Mouse (Mus musculus): ENCODE measurements around the gene 1600012H06Rik. TPM values are rescaled to one million over a fixed set of nuclear protein-coding genes. Genes with fewer than 3 reads are reported as not detected.
"Not testable (repeated sequence)": the region's sequence is repeated elsewhere in the genome, so short reads cannot be mapped to it uniquely, and the experiment has no call there.

1600012H06Rik gene
- total RNA-seq, 1 experiment from 2014 or later = 55.1 TPM

GRCm38 (mm10) chr17:14943729-14944059 lies 710 bp downstream of the 1600012H06Rik start:
- no peak for DNase-seq

GRCm38 (mm10) chr17:14944551-14944950 lies 1.6 kb downstream of the 1600012H06Rik start:
- no peak for DNase-seq

DNA sequence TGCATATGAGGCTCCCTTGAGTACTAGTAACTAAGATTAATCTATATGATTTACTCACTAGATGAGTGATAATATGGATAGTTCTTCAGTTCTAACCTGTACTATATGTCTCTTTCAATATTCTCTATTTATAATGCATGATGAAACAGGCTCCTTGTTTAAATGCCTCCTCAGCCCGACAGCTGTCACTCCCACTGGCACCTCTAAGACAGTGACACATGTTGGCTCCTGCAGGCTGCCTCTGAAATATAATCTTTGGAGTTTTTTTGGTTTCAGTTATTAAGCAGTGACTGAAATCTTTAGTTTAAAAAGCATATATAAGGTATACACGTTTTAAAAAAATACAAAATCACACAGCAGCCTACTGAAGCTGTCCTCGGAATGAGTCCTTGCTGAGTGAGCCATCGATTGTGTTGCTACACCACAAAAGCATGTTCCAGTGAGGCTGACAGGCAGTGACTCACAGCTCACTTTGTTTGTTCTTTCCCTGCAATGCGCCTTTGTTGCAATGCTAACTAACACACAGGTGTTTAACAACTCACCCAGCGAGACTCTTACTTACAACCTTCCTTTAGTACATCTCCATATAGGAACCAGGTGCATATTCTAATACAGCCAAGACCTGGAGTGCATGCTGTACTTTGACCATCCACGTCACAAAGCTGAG lies 6.3 kb downstream of the 1600012H06Rik start:
- no peak for DNase-seq

GRCm38 (mm10) chr17:14953452-14953851 lies 10.5 kb downstream of the 1600012H06Rik start:
- DNase-seq = no peak

- DNase-seq = no peak
Measured at GRCm38 (mm10) chr17:14958686-14959327, 15.8 kb downstream of the 1600012H06Rik start.

DNA sequence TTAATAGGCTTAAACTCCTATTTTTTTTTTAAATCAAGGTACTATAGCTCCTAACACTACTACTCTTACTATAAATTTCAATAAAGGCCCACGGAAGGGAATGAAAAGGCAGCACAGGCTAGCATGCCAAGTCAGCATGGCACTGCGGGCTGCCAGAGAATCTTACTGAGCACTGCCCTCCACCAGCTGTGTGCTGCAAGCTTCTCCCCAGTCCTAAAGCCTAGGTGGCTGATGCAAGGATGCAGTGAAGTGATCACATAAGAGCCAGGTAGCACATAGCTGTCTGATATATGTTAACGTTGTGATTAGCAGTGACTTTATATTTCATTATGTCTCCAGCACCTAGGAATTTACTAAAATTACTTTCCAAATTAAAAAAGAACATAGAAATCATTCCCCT lies 17.0 kb downstream of the 1600012H06Rik start:
- no peak for DNase-seq

DNA sequence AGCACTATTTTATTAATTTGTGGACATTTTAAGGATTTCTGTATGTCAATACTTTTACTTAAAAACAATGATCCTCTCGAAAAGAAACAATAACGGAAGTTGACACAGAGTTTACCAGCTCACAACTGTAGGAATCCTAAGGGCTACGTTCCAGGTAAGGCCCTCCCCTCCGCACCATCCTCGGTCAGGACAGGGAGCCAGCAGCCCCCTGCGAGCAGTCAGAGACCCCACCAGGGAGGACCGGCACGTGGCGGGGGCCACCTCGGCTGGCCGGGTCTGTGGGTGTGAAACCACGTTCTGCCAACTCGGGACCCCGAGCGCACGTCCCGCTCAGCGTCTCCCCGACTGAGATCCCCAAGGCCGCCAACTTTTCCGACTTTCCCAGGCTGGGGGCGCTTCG lies 17.5 kb downstream of the 1600012H06Rik start:
- DNase-seq = peak; percentile 17

GRCm38 (mm10) chr17:14960951-14961556 lies 18.1 kb downstream of the 1600012H06Rik start, which contains the start of gene Phf10:
TSS of gene Phf10 (minus strand) at chr17:14961273.
- peak; percentile 54 for DNase-seq

DNA sequence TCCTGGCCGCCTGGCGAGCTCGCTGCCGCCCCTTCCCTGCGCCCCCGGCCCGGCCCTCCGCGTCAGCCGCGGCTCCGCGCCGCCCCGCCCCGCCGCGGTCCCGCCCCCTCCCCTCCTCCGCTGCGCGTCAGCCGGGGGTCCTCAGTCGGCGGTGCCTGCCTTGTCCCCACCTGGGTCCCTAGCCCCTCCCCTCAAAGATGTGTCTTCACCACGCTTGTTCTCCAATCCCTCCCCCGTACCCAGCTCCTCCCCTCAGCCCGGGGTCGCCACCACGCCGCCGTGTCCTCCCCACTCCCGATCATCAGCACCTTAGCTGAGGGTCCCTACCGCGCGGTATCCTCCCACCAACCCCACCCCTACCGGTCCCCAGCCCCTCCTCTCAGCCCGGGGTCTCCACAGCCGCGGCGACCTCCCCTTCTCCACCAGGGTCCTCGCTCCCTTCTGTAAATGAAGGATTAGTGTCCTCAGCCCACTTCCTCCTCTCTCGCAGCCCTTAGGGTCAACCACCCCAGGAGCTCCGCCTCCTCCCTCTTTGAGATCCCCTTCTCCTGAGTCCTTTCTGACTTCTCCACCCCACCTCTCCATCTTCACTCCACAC lies 18.7 kb downstream of the 1600012H06Rik start:
- not testable (repeated sequence) for DNase-seq

DNA sequence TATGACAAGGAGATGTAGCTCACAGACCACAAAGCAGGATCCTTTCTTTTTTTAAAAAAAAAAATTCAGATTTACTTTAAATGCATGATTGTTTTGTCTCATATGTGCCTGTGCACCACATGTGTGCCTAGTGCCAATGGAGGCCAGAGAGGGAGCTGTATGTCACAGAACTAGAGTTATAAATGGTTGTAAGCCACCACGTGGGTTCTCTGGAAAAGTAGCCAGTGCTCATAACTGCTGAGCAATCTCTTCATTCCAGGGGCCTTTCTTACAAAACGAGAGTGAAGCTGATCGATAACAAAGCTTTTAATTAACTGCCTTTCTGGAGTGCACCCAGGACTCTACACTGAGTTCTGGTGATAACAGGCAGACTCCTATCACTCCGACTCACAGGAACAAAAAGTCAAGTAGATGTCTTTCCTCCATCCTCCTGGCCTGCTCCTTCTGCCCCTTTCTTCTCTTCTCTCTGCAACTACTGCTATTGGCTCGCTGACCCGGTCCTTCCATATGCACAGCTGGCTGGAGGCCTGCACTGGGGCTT lies 25.5 kb downstream of the 1600012H06Rik start:
- DNase-seq = not testable (repeated sequence)

DNA sequence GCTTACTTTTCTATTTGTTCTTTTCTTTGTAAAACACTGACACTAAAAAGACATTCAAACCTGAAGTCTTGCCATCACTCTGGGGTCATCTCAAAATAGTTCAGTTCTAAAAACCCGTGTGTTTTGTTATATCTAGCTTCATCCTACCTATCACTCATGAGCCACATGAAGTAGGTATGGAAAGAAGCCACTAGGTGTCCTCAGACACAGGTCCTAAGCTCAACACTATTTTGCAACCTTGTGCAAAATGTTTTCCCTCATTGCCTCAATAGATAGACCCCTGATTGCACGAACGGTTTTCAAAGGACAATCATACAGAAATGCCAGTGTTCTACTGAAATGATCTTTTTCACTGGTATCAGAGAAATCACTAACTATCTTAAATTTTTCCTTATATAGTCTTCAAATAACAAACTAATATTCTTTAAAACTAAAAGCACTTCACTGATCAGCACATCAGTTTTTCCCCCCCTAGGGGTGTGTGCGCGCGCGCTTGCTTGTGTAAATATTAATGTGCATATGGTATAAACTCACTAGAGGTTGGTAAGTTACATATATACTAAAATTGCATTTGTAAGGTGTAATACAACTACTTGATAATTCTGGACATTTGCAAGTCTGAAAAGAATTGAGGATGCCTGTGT lies 34.9 kb downstream of the 1600012H06Rik start:
- not testable (repeated sequence) for DNase-seq

DNA sequence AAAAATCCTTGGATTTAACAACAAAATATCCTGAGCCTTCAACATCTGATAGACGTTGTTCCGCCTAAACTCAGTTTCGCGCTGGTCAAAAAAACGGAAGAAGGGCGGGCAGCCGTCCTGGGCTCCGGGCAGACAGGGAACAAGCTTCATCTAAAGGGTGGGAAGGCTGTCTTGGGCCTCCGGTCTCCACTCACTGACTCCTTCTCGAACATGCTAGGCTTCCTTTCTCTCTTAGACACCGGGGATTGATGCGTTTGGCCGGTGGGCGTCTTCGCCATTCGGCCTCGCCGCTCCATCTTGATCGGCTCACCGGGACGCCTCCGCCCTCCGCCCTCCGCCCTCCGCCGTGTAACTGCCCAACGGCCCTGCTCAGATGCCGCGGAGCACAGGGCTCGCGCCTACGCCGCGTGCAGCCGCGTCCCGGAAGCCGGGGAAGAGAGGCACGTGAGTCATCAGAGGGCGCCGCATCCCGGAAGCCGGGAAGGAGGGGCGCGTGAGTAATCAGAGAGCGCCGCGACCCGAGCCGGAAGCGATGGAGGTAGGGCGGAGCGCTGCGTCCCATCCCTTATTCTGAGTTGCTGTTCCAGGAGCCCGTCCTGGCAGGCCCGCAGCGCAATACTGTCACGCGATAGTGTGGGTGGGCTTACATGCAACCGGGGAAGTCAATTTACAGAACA lies 35.5 kb downstream of the 1600012H06Rik start, which contains the start of the genes 9030025P20Rik and Gm3417:
Gene 9030025P20Rik, plus strand, starts transcription at position 107 of the 677 bp plus-strand sequence.
Gene Gm3417, minus strand, starts transcription at position 429 of the 677 bp plus-strand sequence.
- DNase-seq = not testable (repeated sequence)

- DNase-seq = not testable (repeated sequence)
Measured at GRCm38 (mm10) chr17:14990116-14990702, 47.2 kb downstream of the 1600012H06Rik start.

DNA sequence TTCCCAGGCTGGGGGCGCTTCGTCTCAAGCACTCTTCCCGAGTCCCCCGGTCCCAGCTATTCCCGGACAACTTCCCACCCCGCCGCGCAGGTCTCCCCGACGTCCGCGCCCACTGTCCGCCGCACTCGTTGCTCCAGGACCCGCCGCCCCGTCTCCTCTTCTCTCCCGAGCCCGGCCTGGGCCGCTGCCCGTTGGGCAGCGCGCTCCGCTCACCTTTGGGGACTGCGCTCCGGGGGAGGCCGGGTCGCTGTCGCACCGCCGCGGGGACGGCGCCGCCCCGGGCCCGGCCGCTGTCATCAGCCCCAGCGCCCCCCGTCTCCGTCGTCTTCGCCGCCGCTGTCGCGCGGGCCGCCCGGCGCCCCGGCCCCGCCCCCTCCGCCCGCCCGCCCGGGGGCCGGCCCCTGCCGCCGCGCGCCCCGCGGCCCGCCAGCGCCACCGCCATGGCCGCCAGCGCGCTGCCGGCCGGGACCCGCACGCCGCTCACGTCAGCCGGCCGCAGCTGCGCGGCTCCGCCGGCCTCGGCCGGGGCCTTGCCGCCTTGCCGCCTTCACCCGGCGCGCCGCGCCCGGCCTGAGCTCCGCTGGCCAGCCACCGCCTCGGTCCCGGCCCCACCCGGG lies 49.6 kb downstream of the 1600012H06Rik start:
- DNase-seq = not testable (repeated sequence)

GRCm38 (mm10) chr17:14993139-14993832 lies 50.3 kb downstream of the 1600012H06Rik start:
- not testable (repeated sequence) for DNase-seq

DNA sequence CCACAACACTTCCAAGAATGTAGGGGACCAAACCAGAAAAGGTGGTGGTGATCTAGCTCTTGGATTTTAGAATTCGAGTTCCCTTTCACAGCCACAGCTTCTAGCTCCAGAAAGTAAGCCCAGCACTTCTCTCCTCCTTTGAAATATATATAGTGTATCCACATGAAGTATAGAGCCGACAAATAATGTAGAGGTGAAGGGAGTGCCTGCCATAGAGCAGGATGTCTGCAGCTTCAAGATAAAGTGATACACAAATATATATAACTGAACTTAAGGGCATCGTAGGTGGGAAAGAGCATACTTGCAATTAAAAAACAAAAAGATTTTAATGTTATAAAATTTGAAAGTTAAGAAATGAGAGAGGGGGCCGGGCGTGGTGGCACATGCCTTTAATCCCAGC lies 51.2 kb downstream of the 1600012H06Rik start:
- DNase-seq = not testable (repeated sequence)

- not testable (repeated sequence) for DNase-seq
Measured at GRCm38 (mm10) chr17:15000047-15000446, 57.1 kb downstream of the 1600012H06Rik start.

- not testable (repeated sequence) for DNase-seq
Measured at GRCm38 (mm10) chr17:15009088-15009487, 66.1 kb downstream of the 1600012H06Rik start.
